Mouse (Mus musculus) cerebellum, adult 11-12 months (tissue): ENCODE measurements around the gene Cdh8.

Experiments used
- DNase-seq: peaks from one replicate; pipeline ENCODE4 v3.0.0; 2022

Gene Cdh8

DNA sequence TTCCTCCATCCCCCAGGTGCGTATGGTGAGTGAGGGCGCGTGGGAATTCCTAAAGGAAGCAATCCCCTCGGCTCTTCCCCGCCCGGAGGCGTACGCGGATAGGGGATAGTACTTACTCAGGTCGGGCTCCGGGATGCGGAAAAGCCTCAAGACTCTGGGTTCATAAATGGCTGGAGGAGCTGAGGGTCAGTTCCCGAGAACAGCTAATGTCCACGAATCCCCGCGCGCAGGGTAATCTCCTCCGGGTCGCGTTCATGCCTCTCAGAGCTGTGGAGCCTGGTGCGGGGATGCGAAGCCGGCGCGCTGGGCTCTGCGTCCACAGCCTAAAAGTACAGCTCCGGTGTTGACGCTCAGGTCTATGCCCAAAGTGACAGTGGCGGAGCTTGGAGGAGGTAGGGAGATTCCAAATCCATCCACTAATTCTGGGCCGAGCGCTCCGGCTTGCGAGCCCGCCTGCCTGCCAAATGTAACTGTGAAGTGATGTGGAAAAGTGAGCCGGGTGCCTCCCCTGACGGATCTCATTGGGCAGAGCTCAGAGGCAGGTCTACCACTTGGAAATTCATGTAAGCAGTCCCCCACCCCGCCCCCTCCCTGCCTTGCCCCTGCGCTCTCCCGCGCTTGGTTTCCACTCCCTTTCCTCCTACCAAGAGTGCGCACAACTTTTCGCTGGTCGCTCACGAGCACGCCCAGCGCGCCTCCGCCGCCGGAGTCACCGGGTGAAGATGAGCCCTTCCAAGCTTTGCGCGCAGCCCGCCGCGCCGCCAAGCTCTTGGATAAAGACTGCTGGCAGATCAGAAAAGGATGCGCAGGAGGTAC is at the start of gene Cdh8:
Gene Cdh8, minus strand, starts transcription at position 506 of the 816 bp plus-strand sequence.
- peak; percentile 92 for DNase-seq

GRCm38 (mm10) chr8:99446506-99446905 is 30.2 kb upstream of the Cdh8 start:
- no peak for DNase-seq

- DNase-seq = no peak
These were observed 9.6 kb upstream of the Cdh8 start for GRCm38 (mm10) chr8:99425901-99426300.

DNA sequence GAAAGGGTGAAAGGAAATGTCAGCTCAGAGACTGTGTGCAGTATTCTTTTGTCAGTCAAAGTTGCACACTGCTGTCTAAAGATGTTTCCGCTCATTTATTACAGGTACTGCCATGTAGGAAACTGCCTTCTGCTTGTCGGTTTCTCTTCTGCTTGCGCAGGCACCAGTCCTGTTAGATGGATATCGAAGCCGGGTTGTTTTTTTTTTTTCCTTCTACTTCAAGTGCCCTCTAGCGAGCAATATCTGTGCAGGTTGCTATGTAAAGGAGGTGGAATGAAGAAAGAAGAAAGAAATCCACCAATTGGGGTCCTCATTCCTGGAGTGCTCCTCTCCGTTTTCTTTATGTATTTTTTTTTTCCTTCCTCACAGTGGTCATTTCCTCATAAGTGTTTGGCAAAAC is 5.2 kb upstream of the Cdh8 start:
- peak; percentile 33 for DNase-seq

- DNase-seq = no peak
These were observed 3.5 kb upstream of the Cdh8 start for GRCm38 (mm10) chr8:99419726-99420125.

- no peak for DNase-seq
These were observed 1.2 kb upstream of the Cdh8 start for GRCm38 (mm10) chr8:99417456-99417855.

- peak; percentile 77 for DNase-seq
These were observed 950 bp downstream of the Cdh8 start for GRCm38 (mm10) chr8:99415076-99415965.

- peak; percentile 24 for DNase-seq
These were observed 1.8 kb downstream of the Cdh8 start for GRCm38 (mm10) chr8:99414483-99414921.

- DNase-seq = no peak
These were observed 2.3 kb downstream of the Cdh8 start for GRCm38 (mm10) chr8:99413877-99414482.

- DNase-seq = peak; percentile 73
These were observed 22.4 kb downstream of the Cdh8 start for GRCm38 (mm10) chr8:99393908-99394307.

DNA sequence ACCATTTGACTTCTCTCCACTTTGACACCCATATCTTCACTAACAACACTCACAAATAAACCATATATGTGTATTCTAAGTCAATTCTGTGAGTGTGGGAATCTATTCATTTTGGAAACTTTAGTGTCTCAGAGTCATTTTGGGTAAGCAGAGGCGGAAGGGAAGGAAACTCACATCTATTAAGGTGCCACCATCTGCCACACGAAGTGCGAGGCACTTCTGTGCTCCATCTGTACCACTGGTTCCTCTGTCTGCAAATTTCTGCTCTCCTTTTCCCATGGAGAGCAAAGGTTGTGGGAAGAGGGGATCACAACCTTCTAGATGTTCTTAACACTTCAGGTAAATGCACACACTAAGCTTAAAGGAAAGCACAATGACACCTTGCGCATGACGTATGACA is 46.2 kb downstream of the Cdh8 start:
- DNase-seq = no peak

DNA sequence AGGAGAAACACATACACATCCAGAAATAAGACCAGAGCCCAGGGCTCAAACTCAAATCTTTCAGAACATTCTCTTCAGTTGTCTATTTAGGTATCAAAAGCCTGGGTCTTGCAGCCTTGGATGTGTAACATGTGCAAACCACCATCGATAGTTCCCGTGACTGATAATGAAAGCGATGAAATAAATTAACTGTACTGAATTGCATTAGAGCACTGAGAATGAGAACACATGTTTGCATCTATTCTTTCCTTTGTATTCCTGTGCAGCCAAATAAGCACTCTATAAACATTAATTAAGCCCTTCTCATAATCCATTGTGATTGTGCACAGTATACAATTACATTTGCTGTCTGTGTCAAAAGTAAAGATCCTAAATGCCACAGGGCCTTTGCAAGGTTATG is 47.1 kb downstream of the Cdh8 start:
- no peak for DNase-seq

DNA sequence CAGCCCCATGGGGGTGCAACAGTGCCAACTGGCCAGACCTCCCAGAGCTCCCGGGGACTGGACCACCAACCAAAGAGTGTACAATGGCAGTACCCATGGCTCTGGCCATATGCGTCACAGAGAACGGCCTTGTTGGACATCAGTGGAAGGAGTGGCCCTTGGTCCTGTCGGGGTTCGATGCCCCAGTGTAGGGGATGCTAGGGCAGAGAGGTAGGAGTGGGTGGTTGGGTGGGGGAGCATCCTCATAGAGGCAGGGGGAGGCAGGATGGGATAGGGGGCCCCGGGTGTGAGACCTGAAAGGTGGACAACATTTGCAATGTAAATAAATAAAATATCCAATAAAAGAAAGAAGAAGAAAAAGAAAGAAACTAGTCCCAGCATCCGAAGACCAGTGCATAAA is 47.8 kb downstream of the Cdh8 start:
- DNase-seq = peak; percentile 12

DNA sequence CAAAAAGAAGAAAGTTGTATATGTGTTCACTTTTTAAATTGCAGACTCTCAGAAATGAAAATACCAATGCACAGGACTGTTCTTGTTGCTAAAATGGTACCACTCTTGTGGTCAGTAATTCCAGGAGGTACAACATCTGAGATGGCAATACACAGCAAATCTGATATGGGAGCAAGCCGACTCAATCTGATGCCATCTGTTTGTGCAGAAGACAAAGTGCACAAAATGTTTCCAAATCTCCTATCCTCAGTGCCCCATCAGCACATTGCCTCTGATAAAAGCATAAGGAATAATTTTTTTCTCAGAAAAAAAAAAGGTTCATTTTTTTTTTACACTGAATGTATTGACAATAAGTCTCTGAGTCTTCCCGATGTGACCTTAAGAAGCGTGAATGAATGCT is 62.3 kb downstream of the Cdh8 start:
- peak; percentile 29 for DNase-seq

GRCm38 (mm10) chr8:99353221-99353620 is 63.0 kb downstream of the Cdh8 start:
- peak; percentile 32 for DNase-seq

DNA sequence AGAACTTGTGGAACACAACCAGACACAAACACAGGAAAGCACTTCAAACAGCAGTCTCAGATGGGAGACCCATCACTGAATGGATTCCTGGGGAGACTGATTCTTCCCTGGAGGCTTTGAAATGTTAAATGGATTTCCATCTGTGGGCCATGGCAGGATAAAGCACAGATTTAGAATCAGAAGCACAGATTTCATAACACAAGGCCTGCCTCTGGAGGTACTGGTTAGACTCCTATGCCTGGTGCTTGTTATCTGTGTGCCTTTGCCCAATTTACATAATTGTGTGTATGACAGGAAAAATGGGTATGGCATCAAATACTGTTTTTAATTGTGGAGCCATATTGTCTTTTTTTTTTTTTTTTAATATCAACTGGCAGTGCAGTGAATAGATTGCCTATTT is 66.8 kb downstream of the Cdh8 start:
- DNase-seq = no peak

GRCm38 (mm10) chr8:99348618-99349017 is 67.7 kb downstream of the Cdh8 start:
- peak; percentile 42 for DNase-seq

DNA sequence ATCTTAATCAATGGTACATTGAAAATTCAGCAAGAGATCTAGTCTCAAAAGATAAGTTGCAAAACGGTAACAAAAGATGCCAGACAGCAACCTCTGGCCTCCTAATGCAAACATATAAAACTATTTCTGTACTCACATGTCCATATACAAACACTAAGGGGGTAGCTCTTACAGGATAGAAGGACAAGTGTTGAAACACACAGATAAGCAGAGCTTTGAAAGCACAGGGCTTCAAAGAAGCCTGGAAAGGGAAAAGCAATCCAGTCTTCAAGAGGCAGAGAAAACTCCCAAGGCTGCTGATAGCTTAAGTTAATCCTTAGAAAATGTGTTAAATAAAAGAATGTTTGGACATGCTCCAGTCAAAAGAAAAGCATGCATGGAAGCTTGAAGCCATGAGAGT is 77.0 kb downstream of the Cdh8 start:
- no peak for DNase-seq

DNA sequence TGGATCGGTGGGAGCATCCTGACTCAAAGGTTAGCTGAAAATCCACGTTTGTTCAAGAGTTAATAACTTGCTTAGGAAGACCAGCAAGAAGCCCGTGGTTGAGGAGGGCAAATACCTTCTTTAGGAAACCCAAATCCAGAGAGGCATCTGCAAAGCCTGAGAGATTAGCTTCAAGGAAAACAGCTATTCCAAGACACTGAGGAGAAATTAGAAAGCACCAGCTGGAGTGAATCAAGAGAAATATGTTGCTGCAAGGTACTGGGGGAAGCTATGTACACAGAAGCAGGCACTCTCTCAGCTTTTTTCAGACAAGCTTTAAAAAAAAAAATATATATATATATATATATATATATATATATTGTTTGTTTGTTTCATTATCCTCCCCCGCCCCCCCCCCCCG is 88.7 kb downstream of the Cdh8 start:
- no peak for DNase-seq

DNA sequence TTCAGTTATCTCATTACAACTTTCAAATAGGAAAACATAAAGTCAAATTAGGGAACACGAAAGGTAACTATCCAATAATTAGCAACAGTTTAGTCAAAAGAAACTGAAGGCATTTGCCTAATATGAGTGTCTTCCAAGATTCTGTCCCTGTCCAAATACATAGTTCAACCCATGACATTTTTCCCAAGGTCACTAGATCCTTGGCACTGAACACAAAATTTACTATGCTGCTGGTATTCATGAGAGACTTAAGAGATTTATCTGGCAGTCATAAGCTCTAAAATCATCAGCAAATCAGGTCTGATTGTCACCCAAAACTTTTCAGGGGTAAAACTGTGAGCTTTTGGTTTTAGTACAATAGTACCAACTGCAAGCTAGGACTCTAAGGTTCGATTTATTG is 101.7 kb downstream of the Cdh8 start:
- DNase-seq = no peak

DNA sequence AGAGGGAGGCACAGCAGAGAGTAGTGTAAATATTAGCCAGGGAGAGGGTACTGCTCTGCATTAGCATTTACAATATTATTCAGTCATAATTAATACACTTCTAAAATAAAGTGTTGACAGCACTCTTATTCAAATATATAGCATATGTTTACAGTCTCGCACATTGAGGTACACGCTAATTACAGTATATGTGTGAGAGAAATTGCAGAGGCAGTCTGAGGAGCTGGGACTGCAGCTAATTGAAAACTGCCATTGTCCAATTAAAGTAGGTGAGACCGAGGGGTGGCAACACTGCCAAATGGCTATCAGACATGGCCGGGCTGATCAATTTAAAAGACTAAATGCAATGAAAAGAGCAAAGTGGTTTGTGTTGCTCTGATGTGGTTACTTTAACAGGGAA is 112.1 kb downstream of the Cdh8 start:
- DNase-seq = no peak

DNA sequence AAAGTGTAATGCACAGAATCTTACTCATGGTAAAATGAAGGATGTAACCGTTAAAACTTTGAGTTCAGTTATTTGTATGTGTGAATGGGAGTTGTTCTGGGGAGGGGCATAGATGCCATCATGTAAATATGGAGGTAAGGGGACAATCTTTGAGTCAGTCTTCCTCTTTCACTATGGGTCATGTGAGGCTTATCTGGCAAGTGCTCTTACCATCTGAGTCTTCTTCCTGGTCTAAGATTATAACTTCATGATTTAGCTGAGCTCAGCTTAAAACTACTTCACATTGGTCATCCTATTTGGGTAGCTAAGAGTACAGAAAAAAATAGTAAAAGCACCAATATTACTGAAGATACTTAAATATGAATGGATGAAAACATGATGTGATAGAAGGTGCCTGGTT is 126.1 kb downstream of the Cdh8 start:
- no peak for DNase-seq

- DNase-seq = no peak
These were observed 131.2 kb downstream of the Cdh8 start for GRCm38 (mm10) chr8:99285103-99285502.

DNA sequence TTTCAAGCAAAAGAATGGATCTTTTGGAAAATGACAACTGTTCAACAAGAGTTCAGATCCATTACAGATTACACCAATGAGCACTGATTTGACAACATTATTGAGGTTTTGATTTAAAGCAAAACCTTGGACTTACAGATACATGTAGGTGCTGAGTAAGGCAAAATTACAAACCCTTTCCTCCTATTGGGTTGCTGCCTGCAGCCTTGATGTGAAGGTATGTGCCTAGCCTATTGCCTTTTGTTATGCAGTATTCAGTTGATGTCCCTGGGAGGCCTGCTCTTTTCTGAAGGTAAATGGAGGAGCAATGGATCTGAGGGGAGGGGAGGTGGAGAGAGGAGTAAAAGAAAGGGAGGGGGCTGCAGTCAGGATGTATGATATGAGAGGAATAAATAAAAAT is 135.9 kb downstream of the Cdh8 start:
- DNase-seq = no peak
